Mouse (Mus musculus) embryonic facial prominence, embryonic 10.5 days (tissue): ENCODE results near the gene Sap30bp. TPM values are rescaled to one million over a fixed set of nuclear protein-coding genes. Genes with fewer than 3 reads are reported as not detected.

ENCODE experiments used
- DNase-seq: peaks from one replicate; pipeline ENCODE4 v3.0.0-alpha.2; 2017; ENCODE audit warnings: low spot score
- H3K27ac ChIP-seq: fragments of 300-500 bp; sonication (generic); replicated peaks from 2 replicates; pipeline ENCODE4 v1.5.1; 2016; ENCODE audit warnings: mild to moderate bottlenecking
- H3K27me3 ChIP-seq: fragments of 300-500 bp; sonication (generic); replicated peaks from 2 replicates; pipeline ENCODE4 v1.6.1; 2016; ENCODE audit warnings: low read depth, mild to moderate bottlenecking; ENCODE audit not compliant: poor library complexity, severe bottlenecking
- H3K36me3 ChIP-seq: fragments of 300-500 bp; sonication (generic); replicated peaks from 2 replicates; pipeline ENCODE4 v1.6.1; 2016; ENCODE audit warnings: mild to moderate bottlenecking, moderate library complexity
- H3K4me1 ChIP-seq: fragments of 300-500 bp; sonication (generic); 2 replicates; pipeline ENCODE4 v1.6.1; 2016
- H3K4me3 ChIP-seq: fragments of 300-500 bp; sonication (generic); 2 replicates; pipeline ENCODE4 v1.5.1; 2016; ENCODE audit warnings: mild to moderate bottlenecking, moderate library complexity
- H3K9me3 ChIP-seq: fragments of 300-500 bp; sonication (generic); 2 replicates; pipeline ENCODE4 v1.6.1; 2016; ENCODE audit warnings: mild to moderate bottlenecking
- WGBS: fragments of 180-500 bp; shearing (Covaris S2); methylation state at CpG from one replicate; pipeline ENCODE4 v1.1.7; 2016; 5-methylcytosine and 5-hydroxymethylcytosine counted together
- polyA plus RNA-seq: library from polyadenylated mRNA; unstranded; fragments of >200 nt; fragmentation: Nextera tagmentation; extraction: Ambion mirVana; gene quantifications from 2 replicates; pipeline ENCODE4 v1.2.1, GENCODE M21; 2016

Gene Sap30bp
- polyA plus RNA-seq, 1 experiment from 2014 or later: 50.8 TPM

DNA sequence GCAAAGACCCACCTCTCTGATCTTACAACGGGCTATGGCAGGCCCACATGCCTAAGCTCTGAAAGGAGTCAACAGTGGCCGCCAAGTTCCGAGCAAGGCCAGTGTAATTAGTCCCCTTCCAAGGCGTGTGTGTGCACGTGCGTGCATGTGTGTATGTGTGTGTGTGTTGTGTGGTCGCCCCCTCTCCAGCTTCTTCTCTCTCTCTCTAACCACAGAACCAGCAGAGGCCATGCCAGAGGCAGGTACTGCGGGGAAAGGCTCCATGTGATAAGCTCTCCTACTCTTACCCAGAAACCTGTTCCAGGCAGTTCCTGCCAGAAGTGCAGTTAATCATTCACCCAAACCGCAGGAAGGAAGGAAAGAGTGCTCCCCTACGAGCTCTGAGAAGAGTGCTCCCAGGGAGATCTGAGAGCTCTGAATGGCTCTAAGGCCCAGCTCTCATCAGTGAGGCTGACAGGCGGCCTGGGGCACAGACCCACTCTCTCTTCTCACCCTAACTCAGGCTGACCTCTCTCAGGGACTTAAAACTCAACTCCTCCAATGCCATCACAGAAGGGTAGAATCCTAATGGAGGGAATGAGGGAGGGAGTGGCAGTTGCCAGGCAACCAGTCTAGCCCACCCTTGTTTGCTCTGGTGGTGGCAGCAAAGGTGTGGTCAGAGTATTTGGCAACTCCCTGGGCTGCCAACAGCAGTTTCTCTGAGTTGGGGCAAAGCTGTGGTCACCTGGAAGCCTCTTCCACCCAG, 21.3 kb upstream of the Sap30bp start, which contains the start of gene Smim6:
Gene Smim6 (plus strand): TSS at position 386 of the 745 bp plus-strand sequence.
- H3K27me3 ChIP-seq: no peaks in the 10 kb centered on the region

DNA sequence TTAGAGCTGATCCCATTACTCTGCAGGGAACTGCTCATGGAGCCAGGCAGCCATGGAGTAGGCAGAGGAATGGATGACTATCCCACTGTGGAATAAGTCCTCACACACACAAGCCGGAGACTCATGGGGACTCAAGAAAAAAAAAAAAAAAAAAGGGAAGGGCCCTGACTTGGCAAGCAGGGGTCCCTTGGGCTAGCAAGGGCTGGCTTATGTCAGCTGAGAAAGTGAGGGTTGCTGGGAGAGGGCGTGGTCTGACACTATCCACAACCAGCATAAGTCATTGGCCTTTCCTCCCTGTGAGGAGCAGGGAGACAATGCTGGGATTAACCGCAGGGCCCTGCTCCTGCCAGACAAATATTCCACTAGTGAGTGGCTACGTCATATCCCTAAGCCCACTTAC, 16.5 kb upstream of the Sap30bp start:
- Histone ChIP-seq H3K4me1 (no peaks in the 10 kb centered on the region), H3K27me3 (no peaks in the 10 kb centered on the region), H3K27ac (no peak overlapping the region), H3K36me3 (peaks cover 68% of the 10 kb centered on the region), H3K9me3 (no peaks in the 10 kb centered on the region), H3K4me3 (no peak overlapping the region)
- WGBS: 92% methylated on average over 4 of the region's 4 CpGs
- DNase-seq: no peak

More for the DNA sequence above, 21.3 kb upstream of the Sap30bp start, which contains the start of gene Smim6:
- no peak for DNase-seq
- Histone ChIP-seq H3K9me3 (no peaks in the 10 kb centered on the region), H3K4me3 (no peak within 1 kb of the TSS), H3K36me3 (peaks cover 63% of the 10 kb centered on the region), H3K27ac (no peak within 1 kb of the TSS), H3K4me1 (no peaks in the 10 kb centered on the region)
- WGBS: 81% methylated on average over 11 of the region's 11 CpGs

DNA sequence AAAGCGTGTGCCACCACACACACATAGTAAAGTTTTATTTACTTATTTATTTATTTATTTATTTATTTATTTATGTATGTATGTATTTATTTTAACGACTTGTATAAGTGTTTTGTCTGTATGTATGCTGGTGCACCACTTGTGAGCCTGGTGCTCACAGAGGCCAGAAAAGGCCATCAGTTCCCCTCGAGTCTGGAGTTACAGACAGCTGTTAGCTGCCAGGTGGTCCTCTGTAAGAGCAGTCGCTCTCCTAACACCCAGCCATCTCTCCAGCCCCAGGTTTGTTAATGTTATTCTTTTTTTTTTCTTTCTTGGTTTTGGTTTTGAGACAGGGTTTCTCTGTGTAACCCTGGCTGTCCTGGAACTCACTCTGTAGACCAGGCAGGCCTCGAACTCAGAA, 14.4 kb upstream of the Sap30bp start:
- Histone ChIP-seq H3K4me1 (no peaks in the 10 kb centered on the region), H3K36me3 (peaks cover 67% of the 10 kb centered on the region), H3K4me3 (no peak overlapping the region), H3K27me3 (no peaks in the 10 kb centered on the region), H3K9me3 (no peaks in the 10 kb centered on the region), H3K27ac (no peak overlapping the region)
- 89% methylated on average over 5 of the region's 5 CpGs for WGBS
- no peak for DNase-seq

DNA sequence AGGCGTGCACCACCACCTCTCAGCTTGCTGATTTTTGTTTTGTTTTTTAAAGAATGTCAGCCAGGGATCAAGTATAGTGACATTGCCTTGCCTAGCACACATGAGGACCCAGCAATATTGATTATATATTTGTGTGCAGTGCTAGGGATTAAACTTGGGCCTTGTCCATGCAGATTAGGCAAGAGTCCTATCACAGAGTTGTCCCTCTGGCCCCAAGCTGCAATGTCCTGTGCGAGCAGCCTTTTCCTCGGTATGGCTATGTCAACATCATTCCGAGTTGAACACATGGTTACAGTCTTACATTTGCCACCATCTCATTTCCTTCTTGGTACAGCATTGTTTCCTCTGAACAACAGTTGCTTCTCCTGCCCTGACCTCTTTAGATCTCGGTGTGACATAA, 14.0 kb upstream of the Sap30bp start:
- Histone ChIP-seq H3K9me3 (no peaks in the 10 kb centered on the region), H3K27me3 (no peaks in the 10 kb centered on the region), H3K4me1 (no peaks in the 10 kb centered on the region), H3K36me3 (peaks cover 67% of the 10 kb centered on the region), H3K27ac (no peak overlapping the region), H3K4me3 (no peak overlapping the region)
- no peak for DNase-seq
- 91% methylated on average over 5 of the region's 5 CpGs for WGBS

DNA sequence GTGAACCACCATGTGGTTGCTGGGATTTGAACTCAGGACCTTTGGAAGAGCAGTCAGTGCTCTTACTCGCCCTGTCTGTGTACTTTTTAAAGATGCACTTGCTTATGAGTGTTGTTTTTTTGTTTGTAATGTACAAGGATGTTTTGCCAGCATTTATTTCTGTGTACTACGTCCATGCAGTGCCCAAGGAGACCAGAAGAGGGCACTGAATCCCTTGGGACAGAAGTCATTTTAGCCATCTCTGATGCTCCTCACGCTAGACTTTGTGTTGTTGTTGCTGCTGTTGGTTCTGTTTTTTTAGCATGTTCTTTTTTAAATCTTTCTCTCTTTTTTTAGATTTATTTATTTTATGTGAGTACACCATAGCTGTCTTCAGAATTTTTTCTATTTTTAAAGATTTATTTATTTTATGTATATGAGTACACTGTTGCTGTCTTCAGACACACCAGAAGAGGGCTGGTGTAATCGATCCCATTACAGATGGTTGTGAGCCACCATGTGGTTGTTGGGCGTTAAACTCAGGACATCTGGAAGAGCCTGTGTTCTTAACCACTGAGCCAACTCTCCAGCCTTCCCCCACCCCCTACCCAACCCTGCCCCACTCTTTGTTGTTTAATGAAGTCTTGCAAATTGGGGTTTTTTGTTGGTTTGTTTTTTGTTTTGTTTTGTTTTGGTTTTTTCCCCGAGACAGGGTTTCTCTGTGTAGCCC, 12.8 kb upstream of the Sap30bp start:
- no peak overlapping the region for H3K4me3 ChIP-seq
- no peaks in the 10 kb centered on the region for H3K27me3 ChIP-seq
- H3K9me3 ChIP-seq: no peaks in the 10 kb centered on the region
- H3K27ac ChIP-seq: no peak overlapping the region
- WGBS: 48% methylated on average over 6 of the region's 6 CpGs
- no peak for DNase-seq
- H3K4me1 ChIP-seq: no peaks in the 10 kb centered on the region
- H3K36me3 ChIP-seq: peaks cover 71% of the 10 kb centered on the region

DNA sequence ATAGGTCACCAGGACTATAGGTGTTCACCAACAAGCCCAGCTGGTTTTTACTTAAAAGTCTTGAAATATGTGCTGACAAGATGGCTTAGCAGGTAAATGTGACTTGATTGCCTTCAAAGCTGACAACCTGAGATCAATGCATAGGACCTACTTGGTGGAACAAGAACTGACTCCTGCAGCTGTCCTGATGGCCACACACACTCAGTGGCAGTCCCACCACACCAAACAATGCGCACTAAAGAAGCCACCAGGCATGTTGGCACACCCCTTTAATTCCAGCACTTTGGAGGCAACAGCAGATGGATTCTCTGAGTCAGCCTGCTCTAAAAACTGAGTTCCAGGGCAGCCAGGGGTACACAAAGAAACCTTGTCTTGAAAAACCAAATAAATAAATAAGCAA, 11.1 kb upstream of the Sap30bp start:
- WGBS: 96% methylated on average over 1 of the region's 1 CpGs
- peaks cover 62% of the 10 kb centered on the region for H3K36me3 ChIP-seq
- H3K4me1 ChIP-seq: no peaks in the 10 kb centered on the region
- no peak overlapping the region for H3K4me3 ChIP-seq
- no peak overlapping the region for H3K27ac ChIP-seq
- H3K27me3 ChIP-seq: no peaks in the 10 kb centered on the region
- no peak for DNase-seq
- H3K9me3 ChIP-seq: no peaks in the 10 kb centered on the region

DNA sequence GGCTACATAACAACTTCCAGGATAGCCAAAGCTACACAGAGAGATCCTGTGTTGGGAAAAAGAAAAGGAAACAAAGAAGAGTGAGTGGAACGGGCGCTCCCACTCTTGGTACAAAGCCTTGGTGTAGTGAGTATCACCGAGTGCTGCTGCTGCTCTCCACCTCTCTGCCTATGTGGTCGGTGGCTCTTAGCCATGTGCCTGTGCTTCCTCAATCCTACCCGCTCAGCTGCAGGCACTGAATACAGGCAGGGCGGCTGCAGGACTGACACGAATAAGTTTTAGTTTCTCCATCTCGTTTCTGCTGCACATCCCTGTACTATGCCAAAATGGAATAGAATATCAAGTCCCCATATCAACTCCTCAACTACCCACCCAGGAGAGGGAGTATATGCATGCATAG, 4.1 kb upstream of the Sap30bp start:
- H3K4me1 ChIP-seq: peaks cover 10% of the 10 kb centered on the region
- 91% methylated on average over 8 of the region's 8 CpGs for WGBS
- DNase-seq: no peak
- no peak overlapping the region for H3K4me3 ChIP-seq
- no peak overlapping the region for H3K27ac ChIP-seq
- no peaks in the 10 kb centered on the region for H3K27me3 ChIP-seq
- no peaks in the 10 kb centered on the region for H3K9me3 ChIP-seq
- H3K36me3 ChIP-seq: peaks cover 47% of the 10 kb centered on the region

DNA sequence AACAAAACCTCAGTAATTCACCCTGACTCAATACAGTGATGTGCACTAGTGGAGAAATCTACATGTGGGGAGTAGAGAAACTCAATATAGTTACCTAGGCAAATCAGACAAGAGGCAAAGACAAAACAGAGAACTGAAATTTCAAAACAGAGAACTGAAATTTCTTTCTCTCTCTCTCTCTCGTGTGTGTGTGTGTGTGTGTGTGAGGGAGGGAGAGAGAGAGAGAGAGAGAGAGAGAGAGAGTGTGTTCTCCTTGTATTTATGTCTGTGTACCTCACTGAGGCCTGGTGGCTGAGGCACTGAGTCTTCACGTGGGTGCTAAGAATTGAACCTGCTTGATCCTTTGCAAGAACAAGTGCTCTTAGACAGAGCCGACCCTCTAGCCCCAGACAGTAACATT, 3.3 kb upstream of the Sap30bp start:
- Histone ChIP-seq H3K4me3 (no peak overlapping the region), H3K36me3 (peaks cover 40% of the 10 kb centered on the region), H3K4me1 (peaks cover 18% of the 10 kb centered on the region), H3K27ac (no peak overlapping the region), H3K27me3 (no peaks in the 10 kb centered on the region), H3K9me3 (no peaks in the 10 kb centered on the region)
- DNase-seq: no peak
- 67% methylated on average over 3 of the region's 3 CpGs for WGBS

DNA sequence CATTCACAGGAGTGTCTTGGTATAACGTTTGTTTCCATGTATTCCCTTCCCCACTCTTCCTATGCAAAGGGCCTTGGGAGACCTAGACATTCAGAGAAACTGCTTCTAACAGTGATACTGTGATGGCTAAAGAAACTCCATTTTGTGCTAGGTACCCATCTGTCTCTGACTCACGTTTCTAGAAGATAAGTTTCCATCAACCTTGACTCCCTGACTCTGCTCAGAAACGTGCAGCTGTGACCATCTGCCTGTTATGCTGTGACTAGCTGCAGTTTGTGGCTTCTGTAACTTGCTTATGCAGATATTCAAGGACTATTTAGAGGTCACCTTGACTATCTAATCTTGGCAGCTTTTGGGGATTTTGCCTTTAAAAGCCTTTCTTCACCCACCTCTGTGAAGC, 1.8 kb upstream of the Sap30bp start:
- no peak for DNase-seq
- H3K27ac ChIP-seq: no peak overlapping the region
- H3K4me1 ChIP-seq: peaks cover 20% of the 10 kb centered on the region
- 76% methylated on average over 3 of the region's 3 CpGs for WGBS
- H3K4me3 ChIP-seq: no peak overlapping the region
- no peaks in the 10 kb centered on the region for H3K9me3 ChIP-seq
- no peaks in the 10 kb centered on the region for H3K27me3 ChIP-seq
- H3K36me3 ChIP-seq: peaks cover 44% of the 10 kb centered on the region

DNA sequence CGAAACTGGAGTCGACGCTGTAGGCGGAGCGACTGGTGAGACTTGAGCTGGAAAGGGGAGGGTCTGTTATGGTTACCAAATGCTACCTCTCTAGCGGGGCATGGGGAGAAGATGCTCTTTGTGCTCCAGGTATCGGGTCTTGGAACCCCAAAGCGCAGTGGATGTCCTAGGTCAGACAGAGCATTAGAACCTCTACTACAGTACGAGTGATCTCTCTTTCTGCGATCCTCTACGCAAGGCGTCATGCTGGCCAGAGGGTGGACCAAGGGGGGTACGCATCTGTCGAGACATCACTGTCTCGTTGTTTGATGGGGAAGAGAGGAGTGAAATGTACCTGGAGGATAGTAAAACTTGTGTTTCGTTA, 647 bp downstream of the Sap30bp start:
- Histone ChIP-seq H3K27ac (peak overlapping the region; percentile 83), H3K9me3 (no peaks in the 10 kb centered on the region), H3K4me1 (peaks cover 20% of the 10 kb centered on the region), H3K36me3 (peaks cover 48% of the 10 kb centered on the region), H3K4me3 (peak overlapping the region; percentile 96), H3K27me3 (no peaks in the 10 kb centered on the region)
- WGBS: 1% methylated on average over 16 of the region's 16 CpGs
- DNase-seq: no peak

DNA sequence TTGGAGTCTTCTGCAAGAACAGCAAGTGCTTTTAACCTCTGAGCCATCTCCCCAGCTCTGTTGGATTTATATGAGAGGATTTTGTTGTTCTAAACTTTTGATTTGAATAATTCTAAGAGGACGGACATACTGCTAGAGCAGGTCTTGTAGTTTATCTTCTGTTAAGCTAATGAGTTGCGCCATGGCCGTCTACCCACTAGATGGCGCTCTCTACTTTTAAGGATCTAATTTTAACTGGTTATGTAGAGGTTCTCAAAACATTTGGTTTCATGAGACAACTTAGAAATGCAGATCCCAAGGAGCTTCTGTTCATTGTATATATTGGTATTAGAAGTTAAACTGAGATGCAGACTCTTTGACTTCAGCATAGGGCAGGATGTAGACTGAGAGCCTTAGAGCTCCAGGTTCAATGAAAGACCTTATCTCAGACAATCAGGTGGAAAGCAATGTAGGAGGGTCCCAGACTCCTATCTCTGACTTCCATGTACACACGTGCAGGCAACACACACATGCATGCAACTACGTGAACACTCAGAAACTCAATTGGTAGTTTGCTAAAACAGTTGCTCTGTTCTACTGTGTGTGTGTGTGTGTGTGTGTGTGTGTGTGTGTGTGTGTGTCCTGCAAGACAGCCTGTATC, 6.7 kb downstream of the Sap30bp start:
- H3K9me3 ChIP-seq: no peaks in the 10 kb centered on the region
- peaks cover 2% of the 10 kb centered on the region for H3K4me1 ChIP-seq
- peak; percentile 60 for DNase-seq
- WGBS: 46% methylated on average over 6 of the region's 6 CpGs
- no peak overlapping the region for H3K4me3 ChIP-seq
- H3K36me3 ChIP-seq: peaks cover 99% of the 10 kb centered on the region
- H3K27ac ChIP-seq: no peak overlapping the region
- H3K27me3 ChIP-seq: no peaks in the 10 kb centered on the region

DNA sequence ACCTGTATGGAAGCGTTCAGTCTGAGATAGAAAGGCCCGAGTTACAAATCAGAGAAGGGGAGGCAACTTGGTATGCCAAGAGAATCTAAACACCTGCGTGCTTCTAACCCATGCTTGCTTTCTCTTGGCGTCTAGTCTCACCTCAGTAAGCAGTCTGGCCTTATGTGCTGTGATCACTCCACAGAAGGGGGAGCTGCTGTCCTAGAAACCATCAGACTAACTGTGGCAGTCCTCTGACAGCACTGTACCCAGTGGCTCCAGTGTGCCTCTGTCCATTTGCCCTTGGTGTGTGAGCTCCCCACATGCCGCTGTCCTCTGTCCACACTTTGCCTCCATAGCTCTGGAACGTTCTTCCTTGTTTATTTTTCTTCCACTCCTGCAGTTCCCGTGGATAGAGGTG, 8.9 kb downstream of the Sap30bp start:
- 89% methylated on average over 7 of the region's 7 CpGs for WGBS
- DNase-seq: no peak
- Histone ChIP-seq H3K9me3 (no peaks in the 10 kb centered on the region), H3K27me3 (no peaks in the 10 kb centered on the region), H3K4me3 (no peak overlapping the region), H3K27ac (no peak overlapping the region), H3K36me3 (peaks cover 99% of the 10 kb centered on the region), H3K4me1 (no peaks in the 10 kb centered on the region)

DNA sequence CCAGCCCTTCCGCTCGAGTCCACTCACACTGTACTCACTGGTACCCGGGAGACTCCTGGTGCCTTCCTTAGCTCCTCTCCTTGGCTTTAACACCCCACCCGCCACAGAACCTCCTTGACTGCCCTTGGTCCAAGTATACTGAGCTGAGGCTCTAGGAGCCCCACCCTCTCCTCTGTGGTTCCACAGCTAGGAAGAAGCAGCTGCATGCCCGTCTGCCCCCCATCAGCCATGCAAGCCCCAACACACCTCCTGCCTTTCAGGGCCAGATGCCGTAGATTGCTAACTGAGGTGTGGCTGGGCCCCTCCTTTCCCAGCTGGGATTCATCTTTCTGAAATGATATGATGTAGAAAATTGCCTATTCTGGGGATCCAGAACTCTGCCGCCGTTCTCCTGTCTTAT, 12.2 kb downstream of the Sap30bp start:
- no peaks in the 10 kb centered on the region for H3K27me3 ChIP-seq
- H3K9me3 ChIP-seq: no peaks in the 10 kb centered on the region
- DNase-seq: no peak
- H3K36me3 ChIP-seq: peaks cover 99% of the 10 kb centered on the region
- no peaks in the 10 kb centered on the region for H3K4me1 ChIP-seq
- H3K27ac ChIP-seq: no peak overlapping the region
- WGBS: 91% methylated on average over 8 of the region's 8 CpGs
- H3K4me3 ChIP-seq: no peak overlapping the region
